Mouse (Mus musculus) forebrain, embryonic 16.5 days (tissue): ENCODE data around the gene Grb14. TPM values are rescaled to one million over a fixed set of nuclear protein-coding genes. Genes with fewer than 3 reads are reported as not detected.

ENCODE experiments used
- polyA plus RNA-seq: library from polyadenylated mRNA; unstranded; fragments of >200 nt; fragmentation: Nextera tagmentation; extraction: Ambion mirVana; gene quantifications from 2 replicates; pipeline ENCODE4 v1.2.1, GENCODE M21; 2015

Grb14 gene
- polyA plus RNA-seq, 1 experiment from 2014 or later, result 30.7 TPM

Other genes starting within 250 kb of the Grb14 start
- 3.3 and 3.8 TPM in 2 replicates for gene Cobll1, start 214.4 kb upstream of the Grb14 start, polyA plus RNA-seq